Mouse (Mus musculus): ENCODE data around the gene Iqschfp. TPM values are rescaled to one million over a fixed set of nuclear protein-coding genes. Genes with fewer than 3 reads are reported as not detected.

The Iqschfp gene
- total RNA-seq, 2 experiments from 2014 or later, result not detected

DNA sequence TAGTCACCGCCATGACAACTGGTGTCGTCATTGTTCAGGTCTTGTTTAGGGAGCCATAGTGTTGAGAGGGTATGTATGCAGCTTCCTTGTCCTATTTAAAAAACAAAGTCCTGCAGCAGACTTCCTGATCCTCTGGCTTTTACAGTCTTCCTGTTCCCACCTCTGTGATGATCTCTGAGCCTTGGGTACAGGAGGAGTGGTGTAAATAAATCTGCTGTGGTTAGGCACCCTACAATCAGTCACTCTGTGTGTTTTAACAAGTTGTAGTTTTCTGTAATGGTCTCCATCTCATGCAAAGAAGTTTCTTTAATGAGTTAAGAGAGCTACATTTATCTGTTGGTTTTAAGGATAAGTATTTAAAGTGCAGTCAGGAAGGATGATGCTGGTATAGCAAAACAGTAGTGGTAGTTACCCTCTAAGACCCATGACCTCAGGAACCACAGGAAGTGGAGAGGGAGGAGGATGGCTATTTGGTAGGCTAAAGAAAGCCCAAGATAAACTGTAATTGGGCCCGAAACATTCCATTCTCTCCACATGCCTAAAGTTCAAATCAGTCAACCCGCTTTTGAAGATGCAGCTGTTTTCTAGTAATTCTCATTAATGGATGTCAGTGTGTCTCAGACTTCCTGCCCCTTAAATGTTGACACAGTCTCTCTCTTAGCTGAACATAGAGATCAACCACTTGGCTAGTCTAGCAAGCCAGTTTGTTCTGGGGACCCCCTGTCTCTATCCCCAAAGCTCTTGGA lies 764.7 kb downstream of the Iqschfp start:
- intact Hi-C loops (cut with DNase I), result no loop called here
- no peak for DNase-seq

DNA sequence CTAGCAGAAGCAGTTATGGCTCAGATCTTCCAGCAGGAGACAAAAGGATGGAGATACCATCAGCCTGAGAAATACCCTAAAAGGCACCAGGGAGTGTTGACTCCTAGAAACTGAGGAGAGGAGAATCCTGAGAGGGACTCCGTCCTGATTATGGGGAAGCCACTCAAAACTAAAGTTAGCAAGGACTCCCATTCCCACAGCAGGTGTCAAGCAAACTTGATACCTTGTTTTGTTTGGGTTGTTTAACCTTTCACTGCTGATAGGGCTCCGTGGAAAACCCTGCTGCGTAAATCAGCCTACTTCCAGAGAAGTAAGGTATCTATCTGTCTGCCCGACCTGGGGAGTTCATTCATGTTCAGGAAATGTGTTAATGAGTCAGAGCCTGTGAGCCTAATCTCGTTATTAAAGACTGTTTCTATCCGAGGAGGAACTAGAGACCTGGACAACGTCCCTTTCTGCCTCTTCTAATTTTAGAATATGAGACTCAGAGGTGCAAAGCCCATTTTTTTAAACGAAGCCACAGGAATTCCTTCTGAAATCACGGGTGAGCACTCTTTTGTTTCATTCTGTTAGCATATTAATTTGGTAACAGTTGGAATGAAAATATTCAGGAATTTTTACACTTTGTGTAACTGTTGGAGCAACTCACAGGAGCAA lies 765.7 kb downstream of the Iqschfp start:
- no peak for DNase-seq
- intact Hi-C loops (cut with DNase I), result no loop called here

DNA sequence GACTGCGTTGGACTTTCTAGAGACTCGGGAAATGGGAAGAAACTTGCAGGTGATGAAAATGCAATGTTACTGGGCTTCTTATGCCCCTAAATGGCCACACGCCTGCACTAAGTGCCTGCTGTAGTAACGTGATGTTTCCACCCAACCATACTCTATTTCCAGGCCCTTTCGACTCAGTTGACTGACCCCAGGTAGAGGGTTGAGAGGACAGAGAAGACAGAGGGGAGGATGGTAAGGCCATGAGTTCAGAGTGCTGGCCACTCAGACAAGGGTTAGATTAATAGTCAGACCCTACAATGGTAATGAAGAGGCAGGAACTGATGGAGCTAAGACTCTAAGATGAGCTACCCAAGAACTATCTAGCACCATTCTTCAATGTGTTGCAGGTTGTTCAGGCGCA lies 768.0 kb downstream of the Iqschfp start:
- no peak for DNase-seq
- intact Hi-C loops (cut with DNase I), result no loop called here

DNA sequence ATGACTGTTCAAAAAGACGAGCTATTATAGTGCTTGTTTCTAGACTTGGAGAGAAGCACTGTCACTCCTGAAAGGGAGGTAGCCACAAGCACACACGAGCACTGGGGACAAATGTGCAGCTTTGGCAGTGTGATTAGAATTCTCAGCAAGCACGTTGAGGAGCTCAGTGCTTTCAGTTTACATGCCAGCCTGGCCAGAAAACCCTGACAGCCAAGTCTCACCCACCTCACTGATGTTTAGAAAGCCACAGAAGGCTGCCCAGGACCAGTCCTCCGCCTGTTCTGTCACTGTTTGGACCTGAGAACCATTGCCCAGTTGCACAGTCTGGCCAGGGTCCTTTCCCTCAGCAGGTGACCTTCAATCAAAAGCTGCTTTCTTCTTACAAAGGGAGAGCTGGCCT lies 768.5 kb downstream of the Iqschfp start:
- intact Hi-C loops (cut with DNase I), result no loop called here
- DNase-seq, result no peak

DNA sequence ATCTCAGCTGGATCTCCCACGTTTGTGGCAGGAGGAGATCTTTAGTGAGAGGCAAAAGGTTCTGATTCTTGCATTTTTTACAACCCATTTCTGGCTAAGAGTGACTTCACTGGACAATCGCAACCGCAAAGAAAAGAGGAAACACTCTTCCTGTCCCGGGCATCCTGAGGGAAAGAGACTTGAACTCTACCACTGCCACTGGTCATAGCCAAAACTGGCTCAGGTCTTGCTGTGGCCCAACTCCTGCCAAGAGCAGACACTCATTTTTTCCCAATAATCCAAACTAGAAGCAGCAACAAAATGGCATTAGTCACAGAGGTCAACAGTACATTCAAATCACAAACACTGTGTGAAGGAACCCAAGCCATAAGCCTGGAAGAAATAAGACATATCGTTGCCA lies 770.4 kb downstream of the Iqschfp start:
- DNase-seq, result no peak

DNA sequence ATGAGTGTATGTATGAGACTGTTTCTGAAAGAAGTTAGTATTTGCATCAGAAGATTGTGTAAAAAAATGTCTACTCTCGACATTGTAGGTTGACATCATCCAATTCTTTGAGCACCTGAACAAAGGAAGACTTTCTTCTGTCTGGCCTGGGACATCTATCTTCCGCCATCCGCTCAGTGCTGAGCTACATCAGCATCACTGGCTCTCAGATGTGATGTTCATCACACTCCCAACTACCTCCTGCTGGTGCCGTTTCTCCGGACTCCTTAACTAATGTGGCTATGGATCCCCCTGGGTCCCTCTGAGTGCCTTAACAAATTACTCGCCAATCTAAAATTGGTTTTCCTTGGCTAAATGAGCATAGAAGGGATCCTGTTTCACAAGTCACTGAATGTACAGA lies 772.3 kb downstream of the Iqschfp start:
- intact Hi-C loops (cut with DNase I), result no loop called here
- DNase-seq, result no peak

More for the DNA sequence above, 770.4 kb downstream of the Iqschfp start:
- intact Hi-C loops (cut with DNase I), result no loop called here

DNA sequence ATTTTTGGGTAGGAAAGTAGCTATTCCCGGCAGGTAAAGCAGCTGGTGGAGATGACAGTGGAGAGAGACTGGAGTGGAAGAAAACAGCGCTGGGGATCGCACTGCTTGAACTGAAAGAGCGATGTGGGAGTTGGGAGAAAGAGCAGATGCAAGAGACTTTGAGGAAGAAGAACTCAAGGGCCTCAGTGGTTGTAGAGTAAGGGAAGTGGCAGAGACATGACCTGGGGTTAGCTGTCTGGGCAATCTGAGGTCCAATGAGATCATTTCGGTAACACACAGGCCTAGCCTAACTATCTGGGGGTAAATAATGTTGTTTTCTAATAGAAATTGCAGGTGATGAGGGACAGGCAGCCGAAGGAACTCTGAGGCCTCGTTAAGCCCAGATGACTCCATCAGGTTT lies 774.3 kb downstream of the Iqschfp start:
- intact Hi-C loops (cut with DNase I), result no loop called here
- no peak for DNase-seq

DNA sequence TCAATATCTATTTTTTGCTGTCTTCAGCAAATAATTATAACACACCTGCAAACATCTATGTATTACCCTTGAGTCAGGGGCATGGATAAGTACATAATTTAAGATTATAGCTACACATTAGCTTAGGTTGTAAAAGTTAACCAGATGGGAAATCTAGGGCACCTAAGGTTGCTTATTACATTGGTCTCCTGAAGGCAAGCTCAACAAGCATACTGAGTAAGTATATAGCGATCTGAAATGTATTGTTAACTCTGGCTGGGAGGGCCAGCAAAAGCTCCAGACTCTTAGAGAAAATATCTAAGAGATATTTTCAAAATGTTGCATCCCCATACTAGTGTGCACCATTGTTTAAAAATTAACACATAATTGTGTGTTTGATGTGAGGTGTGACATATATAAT lies 775.8 kb downstream of the Iqschfp start:
- DNase-seq, result no peak
- intact Hi-C loops (cut with DNase I), result no loop called here

DNA sequence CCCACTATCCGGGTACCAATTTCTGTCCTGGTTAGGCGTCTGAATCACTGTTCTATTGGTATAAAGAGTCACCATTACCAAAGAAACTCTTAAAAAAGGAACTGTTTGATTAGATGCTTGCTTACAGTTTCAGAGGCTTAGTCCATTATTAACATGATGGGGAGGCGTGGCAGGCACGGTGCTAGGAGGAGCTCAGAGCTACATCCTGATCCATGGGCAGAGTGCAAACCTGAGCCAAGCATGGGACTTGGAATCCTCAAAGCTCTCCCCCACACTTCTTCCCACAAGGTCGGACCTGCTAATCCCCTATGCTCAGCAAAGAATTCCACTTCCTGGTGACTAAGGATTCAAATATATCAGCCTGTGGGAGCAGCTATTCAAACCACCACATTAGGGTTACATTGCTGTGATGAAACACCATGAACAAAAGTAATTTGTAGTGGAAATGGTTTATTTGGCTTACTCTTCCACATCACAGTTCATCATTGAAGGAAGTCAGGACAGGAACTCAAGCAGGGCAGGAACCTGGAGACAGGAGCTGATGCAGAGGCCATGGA lies 777.5 kb downstream of the Iqschfp start:
- intact Hi-C loops (cut with DNase I), result no loop called here
- DNase-seq, result no peak

DNA sequence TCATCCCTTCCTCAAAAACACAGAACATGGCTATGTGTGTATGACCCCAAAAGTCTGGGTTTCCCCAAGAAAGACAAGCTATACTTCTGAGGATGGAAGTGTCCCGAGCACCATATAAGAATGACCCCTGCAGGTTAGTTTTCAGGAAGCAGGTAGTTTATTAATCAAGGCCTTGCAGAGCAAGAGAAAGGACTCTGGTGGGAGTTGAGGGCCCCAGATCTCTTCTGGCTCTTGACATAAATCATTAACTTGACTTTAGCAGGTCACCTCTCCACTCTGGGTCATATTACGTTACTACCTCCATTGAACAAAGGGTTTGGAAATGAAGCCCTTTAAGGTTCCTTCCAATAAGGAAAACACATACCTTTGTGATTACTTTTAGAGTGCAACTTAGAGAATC lies 782.7 kb downstream of the Iqschfp start:
- DNase-seq, result no peak
- intact Hi-C loops (cut with DNase I), result no loop called here

DNA sequence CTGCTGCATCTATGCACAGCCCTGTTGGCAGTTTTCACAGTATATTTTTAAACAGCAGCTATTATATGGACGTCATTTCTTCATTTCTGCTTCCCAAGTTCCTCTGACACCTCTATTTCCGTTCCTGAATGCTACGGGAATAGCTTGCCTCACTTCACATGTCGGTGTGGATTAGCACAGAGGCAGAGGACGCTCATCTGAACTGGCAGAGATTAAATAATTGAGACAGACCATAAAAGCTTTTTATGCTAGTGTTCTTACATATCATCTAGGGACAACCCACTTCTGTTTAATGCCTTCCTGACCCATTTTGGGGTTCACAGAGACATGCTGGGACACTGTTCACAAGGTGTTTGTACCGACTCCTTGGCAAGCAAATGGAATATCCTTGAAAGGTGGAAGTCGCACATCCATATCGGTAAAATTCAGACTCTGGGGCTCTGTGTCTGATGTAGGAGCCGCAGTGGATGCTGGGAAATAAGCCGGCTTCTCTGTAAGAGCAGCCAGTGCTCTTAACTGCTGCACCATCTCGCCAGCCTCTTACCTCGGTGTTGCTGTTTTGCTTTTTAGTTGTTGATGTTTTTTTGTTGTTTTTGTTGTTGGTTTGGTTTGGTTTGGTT lies 783.3 kb downstream of the Iqschfp start:
- intact Hi-C loops (cut with DNase I), result no loop called here
- DNase-seq, result no peak

Other genes starting within 250 kb of the Iqschfp start
- gene Iqcj, start within 50 bp of the Iqschfp start, total RNA-seq (2021), result not detected
- gene Schip1, start 172.6 kb downstream of the Iqschfp start, total RNA-seq (2021), result 100 to 1,000 TPM; 178 to 194 TPM